Mouse (Mus musculus): ENCODE data around the gene Kalrn. TPM values are rescaled to one million over a fixed set of nuclear protein-coding genes. Genes with fewer than 3 reads are reported as not detected.

Gene Kalrn
- polyA plus RNA-seq, 1 experiment from 2014 or later, result 44.6 TPM

DNA sequence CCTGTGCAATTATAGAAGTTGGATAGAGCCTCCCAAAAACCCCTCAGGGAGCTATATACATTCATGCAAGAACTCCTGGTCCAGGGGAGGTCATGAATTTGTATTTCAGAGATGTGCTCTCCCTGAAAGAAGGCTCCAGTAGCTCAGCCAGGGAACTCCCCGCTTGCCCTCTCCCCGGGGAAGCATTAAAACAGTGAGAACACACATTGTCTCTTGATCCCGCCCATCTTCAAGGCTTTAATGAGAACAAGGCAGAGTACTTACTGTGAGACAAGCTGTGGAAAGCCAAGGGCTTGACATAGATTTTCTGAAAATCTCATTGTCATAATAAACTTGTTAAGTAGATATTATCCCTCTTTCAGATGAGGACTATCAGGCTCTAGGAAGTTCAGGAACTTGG, 155.4 kb downstream of the Kalrn start:
- 25% methylated on average over 3 of the region's 3 CpGs for WGBS
- H3K4me1 ChIP-seq (ENCODE audit: control insufficient read depth, insufficient read depth, low read length), result peaks cover 35% of the 10 kb centered on the region
- no peaks in the 10 kb centered on the region for H3K27me3 ChIP-seq (ENCODE audit: control insufficient read depth, insufficient read depth, low read length)
- ATAC-seq (ENCODE audit: low FRiP score, low TSS enrichment) (no peak), DNase-seq (no peak)
- no peak overlapping the region for H3K4me2 ChIP-seq (ENCODE audit: low read length)
- H3K9me3 ChIP-seq (ENCODE audit: control insufficient read depth, low read length), result peaks cover 4% of the 10 kb centered on the region; the same call in 1 of the 2 replicates
- H3K36me3 ChIP-seq (ENCODE audit: control insufficient read depth, insufficient read depth, low read length), result no peaks in the 10 kb centered on the region
- H3K4me3 ChIP-seq (replicated peaks; ENCODE audit: low read depth, low read length), result no peak overlapping the region
- no peak overlapping the region for H3K27ac ChIP-seq (replicated peaks; ENCODE audit: low read depth, low read length)
- no peak overlapping the region for H3K9ac ChIP-seq (replicated peaks; ENCODE audit: low read length)

- H3K36me3 ChIP-seq (ENCODE audit: control insufficient read depth, insufficient read depth, low read length), result no peaks in the 10 kb centered on the region
- no peaks in the 10 kb centered on the region for H3K27me3 ChIP-seq (ENCODE audit: control insufficient read depth, insufficient read depth, low read length)
- no peak overlapping the region for H3K4me3 ChIP-seq (replicated peaks; ENCODE audit: low read depth, low read length)
- no peak overlapping the region for H3K27ac ChIP-seq (replicated peaks; ENCODE audit: low read depth, low read length)
- H3K4me1 ChIP-seq (ENCODE audit: control insufficient read depth, insufficient read depth, low read length), result peaks cover 35% of the 10 kb centered on the region
- no peak for DNase-seq
- H3K9ac ChIP-seq (replicated peaks; ENCODE audit: low read length), result no peak overlapping the region
- 76% methylated on average over 3 of the region's 3 CpGs for WGBS
- H3K9me3 ChIP-seq (ENCODE audit: control insufficient read depth, low read length), result peaks cover 4% of the 10 kb centered on the region; the same call in 1 of the 2 replicates
- ATAC-seq (ENCODE audit: low FRiP score, low TSS enrichment), result no peak
- no peak overlapping the region for H3K4me2 ChIP-seq (ENCODE audit: low read length)
Measured at GRCm38 (mm10) chr16:34417383-34417782, 155.9 kb downstream of the Kalrn start.

- no peak for ATAC-seq (ENCODE audit: low FRiP score, low TSS enrichment)
- whole genome bisulfite sequencing, result 80% methylated on average over 7 of the region's 7 CpGs
- H3K4me3 ChIP-seq (replicated peaks; ENCODE audit: low read depth, low read length), result no peak overlapping the region
- no peaks in the 10 kb centered on the region for H3K27me3 ChIP-seq (ENCODE audit: control insufficient read depth, insufficient read depth, low read length)
- DNase-seq, result no peak
- H3K27ac ChIP-seq (replicated peaks; ENCODE audit: low read depth, low read length), result peak overlapping the region; percentile 65; the same call in 1 of the 2 replicates
- H3K9ac ChIP-seq (replicated peaks; ENCODE audit: low read length), result no peak overlapping the region
- H3K9me3 ChIP-seq (ENCODE audit: control insufficient read depth, low read length), result peaks cover 4% of the 10 kb centered on the region; the same call in 1 of the 2 replicates
- peaks cover 18% of the 10 kb centered on the region for H3K4me1 ChIP-seq (ENCODE audit: control insufficient read depth, insufficient read depth, low read length)
- H3K36me3 ChIP-seq (ENCODE audit: control insufficient read depth, insufficient read depth, low read length), result no peaks in the 10 kb centered on the region
- no peak overlapping the region for H3K4me2 ChIP-seq (ENCODE audit: low read length)
Measured at GRCm38 (mm10) chr16:34414581-34414980, 158.8 kb downstream of the Kalrn start.

DNA sequence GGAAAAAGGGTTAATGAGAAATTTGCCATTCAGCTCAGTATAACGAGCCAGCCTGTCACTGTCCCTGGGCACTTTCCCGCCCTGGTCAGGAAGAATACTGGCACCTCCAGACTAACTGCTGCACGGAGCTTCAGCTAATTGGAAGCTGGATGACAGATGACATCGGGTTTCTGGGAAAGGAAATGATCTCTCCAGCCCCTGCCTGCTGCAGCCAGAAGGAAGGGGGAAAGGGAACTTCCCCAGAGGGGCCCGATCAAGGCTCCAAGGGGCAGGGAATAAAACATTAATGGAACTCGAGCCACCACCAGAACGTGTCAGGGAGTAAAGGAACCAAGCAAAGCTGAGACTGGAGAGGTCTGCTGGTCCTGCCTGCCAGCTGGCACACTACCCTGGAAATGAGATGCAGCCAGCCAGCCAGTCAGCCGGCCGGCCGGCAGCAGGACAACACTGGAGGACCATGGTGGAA, 159.4 kb downstream of the Kalrn start:
- ATAC-seq (ENCODE audit: low FRiP score, low TSS enrichment) (no peak; the same call in 1 of the 2 replicates), DNase-seq (peak; percentile 56)
- Histone ChIP-seq H3K27ac (replicated peaks; ENCODE audit: low read depth, low read length) (peak overlapping the region; percentile 65), H3K27me3 (ENCODE audit: control insufficient read depth, insufficient read depth, low read length) (no peaks in the 10 kb centered on the region), H3K4me3 (replicated peaks; ENCODE audit: low read depth, low read length) (no peak overlapping the region), H3K36me3 (ENCODE audit: control insufficient read depth, insufficient read depth, low read length) (no peaks in the 10 kb centered on the region), H3K9me3 (ENCODE audit: control insufficient read depth, low read length) (peaks cover 4% of the 10 kb centered on the region; the same call in 1 of the 2 replicates), H3K9ac (replicated peaks; ENCODE audit: low read length) (no peak overlapping the region), H3K4me2 (ENCODE audit: low read length) (no peak overlapping the region), H3K4me1 (ENCODE audit: control insufficient read depth, insufficient read depth, low read length) (peaks cover 18% of the 10 kb centered on the region)
- WGBS, result 40% methylated on average over 10 of the region's 10 CpGs

GRCm38 (mm10) chr16:34407036-34407435, 166.3 kb downstream of the Kalrn start:
- no peaks in the 10 kb centered on the region for H3K9me3 ChIP-seq (ENCODE audit: control insufficient read depth, low read length)

GRCm38 (mm10) chr16:34405094-34405493, 168.2 kb downstream of the Kalrn start:
- no peak overlapping the region for H3K4me3 ChIP-seq (replicated peaks; ENCODE audit: low read depth, low read length)
- DNase-seq, result no peak
- 77% methylated on average over 5 of the region's 5 CpGs for whole genome bisulfite sequencing
- no peaks in the 10 kb centered on the region for H3K9me3 ChIP-seq (ENCODE audit: control insufficient read depth, low read length)
- H3K27me3 ChIP-seq (ENCODE audit: control insufficient read depth, insufficient read depth, low read length), result no peaks in the 10 kb centered on the region
- H3K4me1 ChIP-seq (ENCODE audit: control insufficient read depth, insufficient read depth, low read length), result peaks cover 4% of the 10 kb centered on the region; the same call in 1 of the 2 replicates
- H3K9ac ChIP-seq (replicated peaks; ENCODE audit: low read length), result no peak overlapping the region
- no peaks in the 10 kb centered on the region for H3K36me3 ChIP-seq (ENCODE audit: control insufficient read depth, insufficient read depth, low read length)
- H3K27ac ChIP-seq (replicated peaks; ENCODE audit: low read depth, low read length), result no peak overlapping the region
- H3K4me2 ChIP-seq (ENCODE audit: low read length), result no peak overlapping the region
- ATAC-seq (ENCODE audit: low FRiP score, low TSS enrichment), result no peak

More at GRCm38 (mm10) chr16:34407036-34407435, 166.3 kb downstream of the Kalrn start:
- Histone ChIP-seq H3K4me1 (ENCODE audit: control insufficient read depth, insufficient read depth, low read length) (0 out of 2 replicates have a peak, but pooled peaks cover 3% of the 10 kb centered on the region), H3K27me3 (ENCODE audit: control insufficient read depth, insufficient read depth, low read length) (no peaks in the 10 kb centered on the region), H3K4me3 (replicated peaks; ENCODE audit: low read depth, low read length) (no peak overlapping the region), H3K27ac (replicated peaks; ENCODE audit: low read depth, low read length) (0 out of 2 replicates have a peak overlapping the region, but pooled peaks have one; percentile 22), H3K36me3 (ENCODE audit: control insufficient read depth, insufficient read depth, low read length) (no peaks in the 10 kb centered on the region), H3K4me2 (ENCODE audit: low read length) (no peak overlapping the region), H3K9ac (replicated peaks; ENCODE audit: low read length) (no peak overlapping the region)
- WGBS, result 84% methylated on average over 8 of the region's 8 CpGs
- DNase-seq (no peak), ATAC-seq (ENCODE audit: low FRiP score, low TSS enrichment) (no peak)

GRCm38 (mm10) chr16:34401216-34401615, 172.1 kb downstream of the Kalrn start:
- Histone ChIP-seq H3K4me1 (ENCODE audit: control insufficient read depth, insufficient read depth, low read length) (peaks cover 9% of the 10 kb centered on the region; the same call in 1 of the 2 replicates), H3K36me3 (ENCODE audit: control insufficient read depth, insufficient read depth, low read length) (no peaks in the 10 kb centered on the region), H3K9me3 (ENCODE audit: control insufficient read depth, low read length) (no peaks in the 10 kb centered on the region), H3K9ac (replicated peaks; ENCODE audit: low read length) (no peak overlapping the region), H3K4me2 (ENCODE audit: low read length) (no peak overlapping the region), H3K27me3 (ENCODE audit: control insufficient read depth, insufficient read depth, low read length) (no peaks in the 10 kb centered on the region), H3K27ac (replicated peaks; ENCODE audit: low read depth, low read length) (no peak overlapping the region), H3K4me3 (replicated peaks; ENCODE audit: low read depth, low read length) (no peak overlapping the region)
- ATAC-seq (ENCODE audit: low FRiP score, low TSS enrichment), result no peak
- 75% methylated on average over 1 of the region's 1 CpGs for WGBS
- DNase-seq, result no peak

DNA sequence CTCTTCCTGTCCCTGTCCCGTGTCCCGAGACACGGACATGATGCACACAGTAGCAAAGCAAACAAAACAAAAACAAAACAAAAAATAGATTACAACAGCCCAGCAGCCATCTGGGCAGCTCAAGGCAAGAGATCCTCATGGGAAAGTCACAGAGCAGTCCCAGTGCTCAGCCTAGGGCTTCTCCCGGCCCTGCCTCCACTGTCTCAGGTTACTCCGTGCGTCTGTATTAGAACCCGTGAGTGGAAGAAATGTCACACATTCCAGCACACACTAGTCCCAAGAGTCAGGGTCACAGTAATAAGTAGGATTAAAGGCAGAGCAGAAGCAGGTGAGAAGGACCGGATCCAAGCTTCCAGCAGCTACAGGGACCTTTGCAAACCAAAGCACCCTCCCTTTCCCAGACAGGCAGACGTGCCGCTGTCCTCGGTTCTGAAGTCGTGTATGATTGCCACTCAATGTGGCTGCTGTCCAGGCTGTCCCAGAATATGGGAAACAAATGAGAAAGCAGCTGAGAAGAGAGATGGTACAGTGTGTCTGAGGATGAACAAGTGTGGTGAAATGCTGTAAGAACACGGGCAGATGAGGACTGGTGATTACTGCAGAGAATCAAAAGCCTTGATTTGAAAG, 173.1 kb downstream of the Kalrn start:
- DNase-seq, result peak; percentile 48

More for the DNA sequence above, 173.1 kb downstream of the Kalrn start:
- Histone ChIP-seq H3K27ac (replicated peaks; ENCODE audit: low read depth, low read length) (0 out of 2 replicates have a peak overlapping the region, but pooled peaks have one; percentile 13), H3K27me3 (ENCODE audit: control insufficient read depth, insufficient read depth, low read length) (no peaks in the 10 kb centered on the region), H3K36me3 (ENCODE audit: control insufficient read depth, insufficient read depth, low read length) (no peaks in the 10 kb centered on the region), H3K4me1 (ENCODE audit: control insufficient read depth, insufficient read depth, low read length) (peaks cover 9% of the 10 kb centered on the region; the same call in 1 of the 2 replicates), H3K4me2 (ENCODE audit: low read length) (no peak overlapping the region), H3K9ac (replicated peaks; ENCODE audit: low read length) (no peak overlapping the region; the same call in 1 of the 2 replicates), H3K4me3 (replicated peaks; ENCODE audit: low read depth, low read length) (no peak overlapping the region), H3K9me3 (ENCODE audit: control insufficient read depth, low read length) (no peaks in the 10 kb centered on the region)
- WGBS, result 46% methylated on average over 13 of the region's 13 CpGs
- no peak for ATAC-seq (ENCODE audit: low FRiP score, low TSS enrichment)
